Mouse (Mus musculus) C2C12 (cell line): Measurements from ENCODE around the gene Depp1. TPM values are rescaled to one million over a fixed set of nuclear protein-coding genes. Genes with fewer than 3 reads are reported as not detected.

Experiments used
- H3K27me3 ChIP-seq: one replicate; pipeline ENCODE4 v1.6.1; 2011; ENCODE audit not compliant: control insufficient read depth, insufficient read depth, insufficient read length
- H3K36me3 ChIP-seq: one replicate; pipeline ENCODE4 v1.6.1; 2011; ENCODE audit not compliant: control insufficient read depth, insufficient read depth
- H3K4me3 ChIP-seq: one replicate; pipeline ENCODE4 v1.5.1; 2011; ENCODE audit warnings: mild to moderate bottlenecking, control low read depth; ENCODE audit not compliant: poor library complexity, insufficient read depth, severe bottlenecking
- H3K79me2 ChIP-seq: one replicate; pipeline ENCODE4 v1.6.1; 2011; ENCODE audit not compliant: control insufficient read depth, insufficient read depth
- H3K79me3 ChIP-seq: one replicate; pipeline ENCODE4 v1.6.1; 2011; ENCODE audit warnings: low read depth, control low read depth
- H3ac ChIP-seq: one replicate; pipeline ENCODE3; 2011; ENCODE audit warnings: low read depth; ENCODE audit not compliant: control insufficient read depth, insufficient read length
- CEBPB ChIP-seq: IDR thresholded peaks from one replicate; pipeline ENCODE4 v1.6.1; 2011; ENCODE audit warnings: low read depth, mild to moderate bottlenecking, control low read depth, moderate library complexity
- CTCF ChIP-seq: IDR thresholded peaks from one replicate; pipeline ENCODE4 v1.5.1; 2011; ENCODE audit not compliant: control insufficient read depth, insufficient read depth, insufficient read length
- FOSL1 ChIP-seq: IDR thresholded peaks from one replicate; pipeline ENCODE4 v1.8.0; 2011; ENCODE audit warnings: mild to moderate bottlenecking, low read length; ENCODE audit not compliant: poor library complexity, insufficient read depth, severe bottlenecking
- MAX ChIP-seq: IDR thresholded peaks from one replicate; pipeline ENCODE4 v1.6.1; 2011; ENCODE audit warnings: mild to moderate bottlenecking, control low read depth
- MYOD1 ChIP-seq: IDR thresholded peaks from one replicate; pipeline ENCODE4 v1.6.1; 2011; ENCODE audit warnings: low read depth; ENCODE audit not compliant: control insufficient read depth, insufficient read length
- MYOG ChIP-seq: IDR thresholded peaks from one replicate; pipeline ENCODE4 v1.6.1; 2011; ENCODE audit not compliant: control insufficient read depth, insufficient read length; ENCODE audit errors: extremely low read depth
- USF1 ChIP-seq: IDR thresholded peaks from one replicate; pipeline ENCODE4 v1.6.1; 2011; ENCODE audit warnings: low read depth, mild to moderate bottlenecking, control low read depth, moderate library complexity
- microRNA-seq: library from miRNA; unstranded; fragments of <30 nt; microRNA quantifications from one replicate; pipeline ENCODE4, GENCODE M21; 2019; ENCODE audit warnings: borderline microRNAs expressed
- polyA plus RNA-seq: library from polyadenylated mRNA; unstranded; fragments of >200 nt; fragmentation: generic; extraction: Trizol; gene quantifications from one replicate; pipeline ENCODE4 v1.2.1, GENCODE M21; 2012; ENCODE audit warnings: missing spikeins

Depp1 gene
- polyA plus RNA-seq, 1 experiment: 0.46 TPM

GRCm38 (mm10) chr6:116700821-116701220 is 50.4 kb downstream of the Depp1 start:
- TF ChIP-seq FOSL1 (no peak), CTCF (no peak), MYOD1 (no peak), USF1 (no peak), MAX (no peak), CEBPB (no peak), MYOG (no peak)
- no peaks in the 10 kb centered on the region for H3K79me3 ChIP-seq
- H3ac ChIP-seq: no peak overlapping the region
- H3K4me3 ChIP-seq: no peak overlapping the region
- no peaks in the 10 kb centered on the region for H3K36me3 ChIP-seq
- H3K79me2 ChIP-seq: no peaks in the 10 kb centered on the region
- H3K27me3 ChIP-seq: peaks cover 3% of the 10 kb centered on the region

Small RNAs within 50 kb of the gene (microRNA-seq; reads per million reads assigned to microRNA genes)
- gene Mir7043: not detected

Other genes with a start within 250 kb of the Depp1 start
- 7.1 TPM for gene Alox5, start 189.4 kb upstream of the Depp1 start, polyA plus RNA-seq
- not detected for gene Olfr211, start 161.5 kb upstream of the Depp1 start, polyA plus RNA-seq
- gene Olfr212, start 144.1 kb upstream of the Depp1 start, polyA plus RNA-seq: 0.01 TPM
- gene Olfr213, start 112.2 kb upstream of the Depp1 start, polyA plus RNA-seq: not detected
- gene Gm5580, start 99.5 kb upstream of the Depp1 start, polyA plus RNA-seq: 0.25 TPM
- not detected for gene Olfr214, start 96.4 kb upstream of the Depp1 start, polyA plus RNA-seq
- gene Olfr215, start 66.4 kb upstream of the Depp1 start, polyA plus RNA-seq: 0.01 TPM
- 7.5 TPM for gene Zfp422, start 21.6 kb upstream of the Depp1 start, polyA plus RNA-seq
- gene Rassf4, start 23.3 kb downstream of the Depp1 start, polyA plus RNA-seq: 0.21 TPM
- 0.06 TPM for gene Tmem72, start 66.3 kb downstream of the Depp1 start, polyA plus RNA-seq